ENCODE assay signal across 9 mouse cellular contexts in genomic region chr13:90923617-90924016, GRCm38 (mm10). TPM values are rescaled to one million over a fixed set of nuclear protein-coding genes. Genes with fewer than 3 reads are reported as not detected.
DNase-seq lines count a peak whose midpoint lies in the region; ATAC-seq and TF ChIP-seq lines count a peak whose summit lies in the region.
"Not testable (repeated sequence)": the region's sequence is repeated elsewhere in the genome, so short reads cannot be mapped to it uniquely, and the experiment has no call there.
"Had no signal": no experiment of that assay in that cellular context is flagged by ENCODE, and none has a peak within 500 bp of the region (broad histone marks: within the 10 kb centered on the region; RNA-seq: fewer than 3 reads in every experiment).

No protein-coding gene starts in this region.

- H3K4me2 ChIP-seq in heart, embryonic 13.5 days = peak overlapping the region; percentile 73
- peak overlapping the region; percentile 61 for H3K4me2 ChIP-seq in intestine, embryonic 14.5 days (ENCODE audit: low read length)
- H3K4me2 ChIP-seq in limb, embryonic 13.5 days (replicated peaks) = peak overlapping the region; percentile 74
- H3K4me2 ChIP-seq in lung, embryonic 16.5 days (ENCODE audit: low read depth, low read length) = peak overlapping the region; percentile 75
- H3K4me2 ChIP-seq in neural tube, embryonic 11.5 days (ENCODE audit: low read depth) = peak overlapping the region; percentile 69

- WGBS in bone marrow, adult 2 months = 1% methylated on average over 13 of the region's 13 CpGs
- WGBS in heart, embryonic 13.5 days = under 1% methylated on average over 13 of the region's 13 CpGs
- under 1% methylated on average over 13 of the region's 13 CpGs for WGBS in intestine, embryonic 14.5 days
- under 1% methylated on average over 13 of the region's 13 CpGs for WGBS in limb, embryonic 13.5 days
- WGBS in lung, embryonic 16.5 days = under 1% methylated on average over 13 of the region's 13 CpGs
- under 1% methylated on average over 13 of the region's 13 CpGs for WGBS in neural tube, embryonic 11.5 days
- WGBS in thymus, adult 2 months = under 1% methylated on average over 13 of the region's 13 CpGs

- DNase-seq in intestine, embryonic 14.5 days (ENCODE audit: low spot score) = peak; percentile 59
- DNase-seq in neural tube, embryonic 11.5 days (ENCODE audit: low spot score); thymus, adult 2 months: not testable (repeated sequence)

- peaks cover 33% of the 10 kb centered on the region for H3K36me3 ChIP-seq in erythroblast, embryonic 14.5 days (ENCODE audit: control insufficient read depth)
- peaks cover 44% of the 10 kb centered on the region for H3K36me3 ChIP-seq in heart, embryonic 13.5 days
- peaks cover 40% of the 10 kb centered on the region for H3K36me3 ChIP-seq in intestine, embryonic 14.5 days (ENCODE audit: control insufficient read depth, insufficient read depth, low read length)
- H3K36me3 ChIP-seq in limb, embryonic 13.5 days = peaks cover 35% of the 10 kb centered on the region
- H3K36me3 ChIP-seq in lung, embryonic 16.5 days (ENCODE audit: control insufficient read depth, insufficient read depth, low read length) = peaks cover 24% of the 10 kb centered on the region
- H3K36me3 ChIP-seq in neural tube, embryonic 11.5 days (ENCODE audit: control insufficient read depth, insufficient read depth, low read length) = not testable (repeated sequence)
- H3K36me3 ChIP-seq in thymus, adult 2 months (ENCODE audit: control insufficient read depth, insufficient read depth, low read length) = peaks cover 27% of the 10 kb centered on the region

- ATAC-seq in heart, embryonic 13.5 days (ENCODE audit: extremely low read depth, insufficient number of reproducible peaks, low FRiP score, low TSS enrichment); intestine, embryonic 14.5 days (replicated peaks; ENCODE audit: low FRiP score, low TSS enrichment, low read depth); limb, embryonic 13.5 days (ENCODE audit: low FRiP score, low read depth); lung, embryonic 16.5 days (ENCODE audit: low read depth); neural tube, embryonic 11.5 days (ENCODE audit: insufficient read depth, low FRiP score, low TSS enrichment): not testable (repeated sequence)

- not testable (repeated sequence) for H3K4me1 ChIP-seq in bone marrow, adult 2 months (ENCODE audit: control insufficient read depth, insufficient read depth, low read length); heart, embryonic 13.5 days; intestine, embryonic 14.5 days (replicated peaks; ENCODE audit: control insufficient read depth, insufficient read depth, low read length); limb, embryonic 13.5 days; lung, embryonic 16.5 days (replicated peaks; ENCODE audit: control insufficient read depth, insufficient read depth, low read length); neural tube, embryonic 11.5 days (ENCODE audit: control insufficient read depth, insufficient read depth, low read length); thymus, adult 2 months (replicated peaks; ENCODE audit: control insufficient read depth, insufficient read depth, low read length)
- peaks cover 13% of the 10 kb centered on the region for H3K4me1 ChIP-seq in erythroblast, embryonic 14.5 days (ENCODE audit: control insufficient read depth)

- peak overlapping the region; percentile 99 for H3K9ac ChIP-seq in heart, embryonic 13.5 days
- peak overlapping the region; percentile 89 for H3K9ac ChIP-seq in intestine, embryonic 14.5 days (ENCODE audit: low read length)
- H3K9ac ChIP-seq in limb, embryonic 13.5 days = peak overlapping the region; percentile 96
- H3K9ac ChIP-seq in lung, embryonic 16.5 days (ENCODE audit: low read length) = peak overlapping the region; percentile 98
- peak overlapping the region; percentile 94 for H3K9ac ChIP-seq in neural tube, embryonic 11.5 days (ENCODE audit: low read length)

- H3K27me3 ChIP-seq in erythroblast, embryonic 14.5 days (ENCODE audit: control insufficient read depth); heart, embryonic 13.5 days (replicated peaks); intestine, embryonic 14.5 days (replicated peaks; ENCODE audit: control insufficient read depth, insufficient read depth, low read length); limb, embryonic 13.5 days; lung, embryonic 16.5 days (ENCODE audit: control insufficient read depth, insufficient read depth, low read depth, low read length); neural tube, embryonic 11.5 days (ENCODE audit: control insufficient read depth, insufficient read depth, low read length); thymus, adult 2 months (ENCODE audit: control insufficient read depth, insufficient read depth, low read length): not testable (repeated sequence)

- H3K9me3 ChIP-seq in erythroblast, embryonic 14.5 days (ENCODE audit: control insufficient read depth, low read length); heart, embryonic 13.5 days; intestine, embryonic 14.5 days (ENCODE audit: control insufficient read depth, low read length); limb, embryonic 13.5 days; lung, embryonic 16.5 days (ENCODE audit: control insufficient read depth, low read length); neural tube, embryonic 11.5 days (ENCODE audit: control insufficient read depth, low read length): not testable (repeated sequence)

- not testable (repeated sequence) for TF ChIP-seq POLR2A in bone marrow, adult 2 months (IDR thresholded peaks at IDR 0.05; ENCODE audit: borderline replicate concordance, control insufficient read depth, low read depth, low read length); thymus, adult 2 months (IDR thresholded peaks at IDR 0.05; ENCODE audit: control insufficient read depth, extremely low read depth, insufficient read depth, low read length, poor library complexity)

- not testable (repeated sequence) for TF ChIP-seq CTCF in bone marrow, adult 2 months (IDR thresholded peaks at IDR 0.05; ENCODE audit: control insufficient read depth, insufficient read depth, low read length); thymus, adult 2 months (IDR thresholded peaks at IDR 0.05; ENCODE audit: borderline replicate concordance, control insufficient read depth, extremely low read depth, insufficient read depth, low read length, poor library complexity)

- H3K27ac ChIP-seq in bone marrow, adult 2 months (ENCODE audit: control insufficient read depth, insufficient read depth, low read depth, low read length, poor library complexity) = peak overlapping the region; percentile 90
- peak overlapping the region; percentile 81 for H3K27ac ChIP-seq in heart, embryonic 13.5 days (replicated peaks)
- peak overlapping the region; percentile 62 for H3K27ac ChIP-seq in intestine, embryonic 14.5 days (ENCODE audit: low read depth)
- H3K27ac ChIP-seq in limb, embryonic 13.5 days = peak overlapping the region; percentile 67; the same call in 1 of the 2 replicates
- H3K27ac ChIP-seq in lung, embryonic 16.5 days (ENCODE audit: low read length) = not testable (repeated sequence)
- peak overlapping the region; percentile 49; the same call in 1 of the 2 replicates for H3K27ac ChIP-seq in neural tube, embryonic 11.5 days (ENCODE audit: low read depth, low read length)
- peak overlapping the region; percentile 28; the same call in 1 of the 2 replicates for H3K27ac ChIP-seq in thymus, adult 2 months (ENCODE audit: control insufficient read depth, insufficient read depth, low read length)

- peak overlapping the region; percentile 99 for H3K4me3 ChIP-seq in bone marrow, adult 2 months (replicated peaks; ENCODE audit: control insufficient read depth, low read depth, low read length)
- H3K4me3 ChIP-seq in erythroblast, embryonic 14.5 days (replicated peaks) = peak overlapping the region; percentile 71
- peak overlapping the region; percentile 94 for H3K4me3 ChIP-seq in heart, embryonic 13.5 days
- H3K4me3 ChIP-seq in intestine, embryonic 14.5 days (ENCODE audit: low read depth, low read length) = peak overlapping the region; percentile 51
- peak overlapping the region; percentile 84 for H3K4me3 ChIP-seq in limb, embryonic 13.5 days
- H3K4me3 ChIP-seq in lung, embryonic 16.5 days (ENCODE audit: low read length) = peak overlapping the region; percentile 95
- H3K4me3 ChIP-seq in neural tube, embryonic 11.5 days (ENCODE audit: low read depth, low read length) = peak overlapping the region; percentile 85
- H3K4me3 ChIP-seq in thymus, adult 2 months (ENCODE audit: control insufficient read depth, insufficient read depth, low read length) = peak overlapping the region; percentile 71

RNA-seq across cellular contexts. Expression of gene Rps23, which starts 0.9 kb away (rescaled TPM):
- polyA plus RNA-seq in bone marrow, adult 2 months (2011; ENCODE audit: insufficient read depth, insufficient read length, low replicate concordance, missing spikeins) = 106 and 269 TPM in 2 replicates
- 243 and 247 TPM in 2 replicates for polyA plus RNA-seq in erythroblast, embryonic 14.5 days (2012)
- polyA plus RNA-seq in heart, embryonic 13.5 days (2015; fragmentation: Nextera tagmentation; extraction: Ambion mirVana) = 126 and 142 TPM in 2 replicates
- 315 and 341 TPM in 2 replicates for polyA plus RNA-seq in intestine, embryonic 14.5 days (2014; fragmentation: Nextera tagmentation; extraction: Ambion mirVana)
- polyA plus RNA-seq in limb, embryonic 13.5 days (2015; fragmentation: Nextera tagmentation; extraction: Ambion mirVana) = 232 and 253 TPM in 2 replicates
- 184 and 222 TPM in 2 replicates for polyA plus RNA-seq in lung, embryonic 16.5 days (2015; fragmentation: Nextera tagmentation; extraction: Ambion mirVana)
- polyA plus RNA-seq in neural tube, embryonic 11.5 days (2014; fragmentation: Nextera tagmentation; extraction: Ambion mirVana) = 186 and 206 TPM in 2 replicates
- polyA plus RNA-seq in thymus, adult 2 months (2012; rRNA removed) = 317 and 333 TPM in 2 replicates

RNA-seq across cellular contexts. Expression of gene Atp6ap1l, which starts 18.5 kb away (rescaled TPM):
- not detected in 2 replicates for polyA plus RNA-seq in bone marrow, adult 2 months (2011; ENCODE audit: insufficient read depth, insufficient read length, low replicate concordance, missing spikeins)
- not detected in 2 replicates for polyA plus RNA-seq in erythroblast, embryonic 14.5 days (2012)
- 0.76 and 0.92 TPM in 2 replicates for polyA plus RNA-seq in heart, embryonic 13.5 days (2015; fragmentation: Nextera tagmentation; extraction: Ambion mirVana)
- not detected in 2 replicates for polyA plus RNA-seq in intestine, embryonic 14.5 days (2014; fragmentation: Nextera tagmentation; extraction: Ambion mirVana)
- polyA plus RNA-seq in limb, embryonic 13.5 days (2015; fragmentation: Nextera tagmentation; extraction: Ambion mirVana) = 0.32 and 1.6 TPM in 2 replicates
- 0.14 TPM in 1 of 2 replicates, not detected in the other for polyA plus RNA-seq in lung, embryonic 16.5 days (2015; fragmentation: Nextera tagmentation; extraction: Ambion mirVana)
- polyA plus RNA-seq in neural tube, embryonic 11.5 days (2014; fragmentation: Nextera tagmentation; extraction: Ambion mirVana) = 0.60 TPM in 1 of 2 replicates, not detected in the other
- 0.18 TPM in 1 of 2 replicates, not detected in the other for polyA plus RNA-seq in thymus, adult 2 months (2012; rRNA removed)
- polyA plus RNA-seq: Patski had no signal
